Mouse (Mus musculus) left cerebral cortex, postnatal 10 days (tissue): ENCODE measurements at regions not wholly inside any gene's neighbourhood (a gene's known extent, or its start where the extent isn't known, plus 50 kb on each side); places are given as distances from the start of the nearest gene placed in this dataset.

Source experiments
- DNase-seq, 2 experiments: peaks; one replicate each; pipeline ENCODE4 v3.0.0; 2021 to 2022; ENCODE audit warnings: low spot score in 2 of 2, mixed read lengths in 1 of 2; ENCODE audit errors: extremely low spot score in 1 of 2
- intact Hi-C: fragments of 180-260 bp; cut with DNase I; formaldehyde crosslinking; loops from one replicate; pipeline ENCODE4 v1.15.1; 2025

DNA sequence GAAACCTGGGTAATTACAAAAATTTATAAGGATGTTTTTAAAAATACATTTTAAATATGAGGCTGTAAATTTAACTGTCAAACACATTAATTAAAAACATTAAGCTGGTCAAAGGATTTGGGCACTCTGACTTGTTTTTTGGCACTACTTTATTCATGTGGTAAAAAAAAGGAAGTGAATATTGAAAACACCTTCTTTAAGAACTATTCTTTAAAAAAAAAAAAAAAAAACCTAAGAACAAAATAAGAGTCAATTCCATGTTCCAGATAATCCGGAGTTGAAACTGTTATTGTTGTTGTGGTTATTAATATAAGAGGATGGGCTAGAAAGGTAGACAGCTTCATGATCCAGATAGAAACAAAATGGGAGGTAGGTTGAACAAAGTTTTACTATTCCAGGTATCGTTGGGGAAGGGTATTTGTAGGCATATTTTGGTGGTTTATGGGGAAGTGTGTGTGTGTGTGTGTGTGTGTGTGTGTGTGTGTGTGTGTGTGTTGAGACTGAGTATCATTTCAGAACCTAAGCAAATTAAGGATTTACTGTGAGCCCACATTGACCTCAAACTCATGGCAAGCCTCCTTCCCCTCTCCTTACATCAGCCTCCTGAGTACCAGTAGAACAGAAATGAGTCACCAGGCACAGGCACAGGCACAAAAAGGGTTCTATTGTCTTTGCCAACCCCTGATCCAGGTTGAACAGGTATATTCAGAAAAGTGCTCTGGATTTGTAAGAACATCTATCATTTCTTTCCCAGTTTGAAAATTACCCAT lies 85.2 kb upstream of the Hapln1 start:
- no peak for DNase-seq
- intact Hi-C loops: no loop called here

DNA sequence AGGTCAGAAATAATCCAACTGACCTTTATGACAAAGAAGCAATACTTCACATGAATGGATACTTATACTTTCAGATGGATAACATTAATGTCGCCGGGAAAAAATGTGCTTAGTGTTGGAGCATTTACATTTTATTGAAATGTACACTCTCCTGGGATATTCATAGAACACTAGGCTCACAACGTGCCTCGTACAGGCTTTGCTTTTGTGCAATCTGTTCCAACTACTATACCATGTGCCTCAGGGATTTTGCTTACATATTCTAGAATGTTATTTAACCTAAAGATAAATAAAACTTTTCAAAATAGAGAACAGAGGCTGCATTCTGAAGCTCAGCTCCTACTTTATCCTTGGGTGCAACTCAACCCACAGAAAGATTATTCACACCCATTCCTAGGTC lies 75.8 kb upstream of the Hapln1 start:
- DNase-seq: no peak

More for the DNA sequence above, 75.8 kb upstream of the Hapln1 start:
- intact Hi-C loops: no loop called here
